Mouse (Mus musculus) lung, postnatal 0 days (tissue): ENCODE measurements at regions not wholly inside any gene's neighbourhood (a gene's known extent, or its start where the extent isn't known, plus 50 kb on each side); places are given as distances from the start of the nearest gene placed in this dataset.
"Not testable (repeated sequence)": the region's sequence is repeated elsewhere in the genome, so short reads cannot be mapped to it uniquely, and the experiment has no call there.

Experiments used
- ATAC-seq: fragments of 200-750 bp; cut with Nextera tagmentation; 2 replicates; pipeline ENCODE4 v1.8.0; 2017; ENCODE audit warnings: moderate library complexity
- DNase-seq: peaks from one replicate; pipeline ENCODE4 v3.0.0-alpha.2; 2016; ENCODE audit warnings: low spot score
- H3K27ac ChIP-seq: fragments of 300-500 bp; sonication (generic); 2 replicates; pipeline ENCODE4 v1.5.1; 2014; ENCODE audit warnings: antibody characterized with exemption, mild to moderate bottlenecking, low read length, mixed read lengths
- H3K27me3 ChIP-seq: fragments of 300-500 bp; sonication (generic); replicated peaks from 2 replicates; pipeline ENCODE4 v1.6.1; 2014; ENCODE audit warnings: low read length, mixed read lengths; ENCODE audit not compliant: insufficient read depth
- H3K36me3 ChIP-seq: fragments of 300-500 bp; sonication (generic); 2 replicates; pipeline ENCODE4 v1.6.1; 2014; ENCODE audit warnings: low read length, mixed read lengths; ENCODE audit not compliant: insufficient read depth
- H3K4me1 ChIP-seq: fragments of 300-500 bp; sonication (generic); 2 replicates; pipeline ENCODE4 v1.6.1; 2014; ENCODE audit warnings: antibody characterized with exemption, low read depth, low read length, mixed read lengths; ENCODE audit not compliant: insufficient read depth
- H3K4me2 ChIP-seq: fragments of 300-500 bp; sonication (generic); replicated peaks from 2 replicates; pipeline ENCODE4 v1.6.1; 2014; ENCODE audit warnings: low read depth, mild to moderate bottlenecking, low read length, moderate library complexity, mixed read lengths
- H3K4me3 ChIP-seq: fragments of 300-500 bp; sonication (generic); 2 replicates; pipeline ENCODE4 v1.5.1; 2014; ENCODE audit warnings: low read depth, low read length
- H3K9ac ChIP-seq: fragments of 300-500 bp; sonication (generic); replicated peaks from 2 replicates; pipeline ENCODE4 v1.6.1; 2014; ENCODE audit warnings: low read depth, mild to moderate bottlenecking
- H3K9me3 ChIP-seq: fragments of 300-500 bp; sonication (generic); 2 replicates; pipeline ENCODE4 v1.6.1; 2016; ENCODE audit warnings: low read length, mixed read lengths
- CTCF ChIP-seq: IDR thresholded peaks from 2 replicates; pipeline ENCODE4 v1.5.1; 2016; ENCODE audit warnings: antibody characterized with exemption, mild to moderate bottlenecking
- EP300 ChIP-seq: IDR thresholded peaks from 2 replicates; pipeline ENCODE4 v1.6.1; 2016; ENCODE audit warnings: antibody characterized with exemption, mild to moderate bottlenecking, control low read depth
- WGBS: fragments of 180-500 bp; shearing (Covaris S2); extraction: QIAGEN DNeasy Blood & Tissue Kit; methylation state at CpG from one replicate; pipeline ENCODE4 v1.1.7; 2014; 5-methylcytosine and 5-hydroxymethylcytosine counted together

GRCm38 (mm10) chr16:8914183-8914582 is 84.3 kb downstream of the 1810013L24Rik start:
- not testable (repeated sequence) for H3K27ac ChIP-seq, H3K36me3 ChIP-seq, H3K4me1 ChIP-seq, DNase-seq, H3K9ac ChIP-seq, H3K9me3 ChIP-seq, H3K4me3 ChIP-seq, ATAC-seq, H3K27me3 ChIP-seq, H3K4me2 ChIP-seq
- WGBS, result 15% methylated on average over 1 of the region's 1 CpGs

GRCm38 (mm10) chr16:8916091-8916490 is 86.2 kb downstream of the 1810013L24Rik start:
- no peak for ATAC-seq
- 62% methylated on average over 7 of the region's 7 CpGs for WGBS

GRCm38 (mm10) chr16:8918741-8919535 is 89.0 kb downstream of the 1810013L24Rik start:
- Histone ChIP-seq H3K9ac (no peak overlapping the region), H3K4me1 (no peaks in the 10 kb centered on the region), H3K9me3 (no peaks in the 10 kb centered on the region), H3K4me2 (no peak overlapping the region), H3K27me3 (no peaks in the 10 kb centered on the region), H3K27ac (no peak overlapping the region), H3K36me3 (no peaks in the 10 kb centered on the region), H3K4me3 (no peak overlapping the region)
- ATAC-seq (no peak), DNase-seq (no peak)
- TF ChIP-seq CTCF, result no peak
- no peak for TF ChIP-seq EP300
- 81% methylated on average over 9 of the region's 9 CpGs for WGBS

More at GRCm38 (mm10) chr16:8916091-8916490, 86.2 kb downstream of the 1810013L24Rik start:
- no peak overlapping the region for H3K27ac ChIP-seq
- no peaks in the 10 kb centered on the region for H3K36me3 ChIP-seq
- no peaks in the 10 kb centered on the region for H3K9me3 ChIP-seq
- no peak overlapping the region for H3K9ac ChIP-seq
- H3K4me1 ChIP-seq, result no peaks in the 10 kb centered on the region
- no peak overlapping the region for H3K4me2 ChIP-seq
- TF ChIP-seq EP300, result no peak
- no peak for TF ChIP-seq CTCF
- DNase-seq, result no peak
- no peak overlapping the region for H3K4me3 ChIP-seq
- H3K27me3 ChIP-seq, result no peaks in the 10 kb centered on the region

DNA sequence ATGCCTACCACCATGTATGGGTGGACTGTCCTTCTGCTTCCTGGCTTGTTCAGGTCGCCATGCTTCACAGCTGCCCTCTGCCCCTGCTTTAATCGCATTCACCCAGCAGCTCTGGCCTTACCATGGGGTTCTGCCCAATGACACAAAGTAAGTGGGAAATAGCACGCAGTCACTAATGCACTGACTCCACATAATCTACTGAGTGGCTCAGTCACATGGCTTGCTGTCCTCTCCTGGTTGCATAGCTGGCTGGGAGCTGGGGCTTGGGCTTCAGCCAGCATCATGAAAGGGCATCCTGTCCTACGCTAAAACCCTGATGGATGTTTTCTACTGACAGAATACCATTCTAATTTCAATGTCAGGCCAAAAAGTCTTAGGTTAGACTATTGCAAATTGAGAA is 94.8 kb downstream of the 1810013L24Rik start:
- Histone ChIP-seq H3K4me1 (no peaks in the 10 kb centered on the region), H3K27me3 (no peaks in the 10 kb centered on the region), H3K4me2 (no peak overlapping the region), H3K4me3 (no peak overlapping the region), H3K9ac (no peak overlapping the region), H3K27ac (no peak overlapping the region), H3K9me3 (no peaks in the 10 kb centered on the region), H3K36me3 (no peaks in the 10 kb centered on the region)
- no peak for DNase-seq
- 77% methylated on average over 4 of the region's 4 CpGs for WGBS
- TF ChIP-seq CTCF (no peak), EP300 (no peak)
- no peak for ATAC-seq

DNA sequence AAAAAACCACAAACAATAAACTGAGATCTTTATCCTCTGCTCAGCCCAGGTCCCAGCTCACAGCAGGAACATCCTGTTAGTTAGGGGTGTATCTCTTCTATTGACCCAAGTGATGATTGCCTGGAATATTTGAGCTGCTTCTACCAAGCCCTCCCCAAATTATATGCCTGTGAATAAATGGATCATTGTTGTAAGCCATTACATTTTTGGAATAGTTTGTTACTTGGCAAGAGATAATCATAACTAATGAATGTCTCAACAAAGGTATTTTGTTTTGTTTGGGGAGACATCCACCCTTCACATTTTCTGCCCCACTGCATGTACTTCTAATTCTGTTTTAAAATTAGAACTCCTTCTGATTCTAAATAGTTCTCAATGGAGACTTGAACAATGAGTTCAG is 102.1 kb downstream of the 1810013L24Rik start:
- no peak for ATAC-seq
- Histone ChIP-seq H3K9ac (no peak overlapping the region), H3K9me3 (no peaks in the 10 kb centered on the region), H3K36me3 (no peaks in the 10 kb centered on the region), H3K4me1 (no peaks in the 10 kb centered on the region), H3K27me3 (no peaks in the 10 kb centered on the region), H3K4me2 (no peak overlapping the region), H3K27ac (no peak overlapping the region), H3K4me3 (no peak overlapping the region)
- no peak for TF ChIP-seq EP300
- TF ChIP-seq CTCF, result no peak
- DNase-seq, result no peak

DNA sequence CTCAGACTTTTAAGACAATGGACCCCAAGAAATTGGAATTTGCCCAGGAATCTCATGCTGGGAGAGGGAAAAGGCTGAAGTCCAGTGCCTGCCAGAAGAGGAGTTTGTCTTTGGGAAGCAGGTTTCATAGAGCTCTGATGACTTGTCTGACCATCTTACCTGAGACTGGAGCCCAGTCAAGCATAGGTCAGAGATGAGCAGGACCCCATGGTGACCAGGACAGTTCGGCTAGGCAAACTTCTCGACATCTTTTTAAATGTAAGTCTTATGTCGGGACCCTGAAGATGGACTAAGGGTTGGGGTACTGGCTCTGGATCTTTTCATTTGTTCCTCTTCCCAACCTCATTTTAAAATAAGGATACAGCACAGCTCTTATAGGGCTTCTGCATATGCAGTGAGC is 103.2 kb downstream of the 1810013L24Rik start:
- WGBS, result 77% methylated on average over 3 of the region's 3 CpGs
- Histone ChIP-seq H3K27me3 (no peaks in the 10 kb centered on the region), H3K4me1 (no peaks in the 10 kb centered on the region), H3K4me3 (no peak overlapping the region), H3K27ac (no peak overlapping the region), H3K4me2 (no peak overlapping the region), H3K9me3 (no peaks in the 10 kb centered on the region), H3K9ac (no peak overlapping the region), H3K36me3 (no peaks in the 10 kb centered on the region)
- ATAC-seq (no peak), DNase-seq (no peak)
- TF ChIP-seq CTCF (no peak), EP300 (no peak)

- no peak overlapping the region for H3K9ac ChIP-seq
- H3K4me3 ChIP-seq, result no peak overlapping the region
- no peak overlapping the region for H3K4me2 ChIP-seq
- H3K36me3 ChIP-seq, result no peaks in the 10 kb centered on the region
- H3K27ac ChIP-seq, result no peak overlapping the region
- no peaks in the 10 kb centered on the region for H3K27me3 ChIP-seq
- ATAC-seq (no peak), DNase-seq (no peak)
- no peak for TF ChIP-seq CTCF
- no peak for TF ChIP-seq EP300
- no peaks in the 10 kb centered on the region for H3K4me1 ChIP-seq
- H3K9me3 ChIP-seq, result no peaks in the 10 kb centered on the region
These were observed 106.5 kb downstream of the 1810013L24Rik start for GRCm38 (mm10) chr16:8936446-8936845.
